Mouse (Mus musculus) cerebellum, postnatal 10 days (tissue): ENCODE measurements around the gene Atp5f1.
A peak's percentile ranks its signal among the peaks of the same experiment; 100 is the strongest.
"Not testable (repeated sequence)": the region's sequence is repeated elsewhere in the genome, so short reads cannot be mapped to it uniquely, and the experiment has no call there.

ENCODE experiments used
- DNase-seq, 2 experiments: peaks; one replicate each; pipeline ENCODE4 v3.0.0; 2021; ENCODE audit warnings: mixed read lengths in 2 of 2

Gene Atp5f1

GRCm38 (mm10) chr3:105959999-105960398 lies at the start of gene Atp5f1:
Gene Atp5f1, minus strand, starts transcription at chr3:105960099.
- no peak for DNase-seq

DNA sequence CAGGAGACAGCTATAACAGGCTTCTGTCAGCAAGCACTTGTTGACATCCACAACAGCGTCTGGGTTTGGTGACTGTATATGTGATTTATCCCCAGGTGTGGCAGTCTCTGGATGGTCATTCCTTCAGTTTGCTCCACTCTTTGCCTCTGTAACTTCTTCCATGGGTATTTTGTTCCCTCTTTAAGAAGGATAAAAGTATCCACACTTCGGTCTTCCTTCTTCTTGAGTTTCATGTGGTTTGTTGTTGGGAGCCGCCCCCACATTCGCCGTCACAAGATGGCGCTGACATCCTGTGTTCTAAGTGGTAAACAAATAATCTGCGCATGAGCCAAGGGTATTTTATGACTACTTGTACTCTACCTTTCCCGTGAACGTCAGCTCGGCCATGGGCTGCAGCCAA lies 43.5 kb upstream of the Atp5f1 start:
- not testable (repeated sequence) for DNase-seq

DNA sequence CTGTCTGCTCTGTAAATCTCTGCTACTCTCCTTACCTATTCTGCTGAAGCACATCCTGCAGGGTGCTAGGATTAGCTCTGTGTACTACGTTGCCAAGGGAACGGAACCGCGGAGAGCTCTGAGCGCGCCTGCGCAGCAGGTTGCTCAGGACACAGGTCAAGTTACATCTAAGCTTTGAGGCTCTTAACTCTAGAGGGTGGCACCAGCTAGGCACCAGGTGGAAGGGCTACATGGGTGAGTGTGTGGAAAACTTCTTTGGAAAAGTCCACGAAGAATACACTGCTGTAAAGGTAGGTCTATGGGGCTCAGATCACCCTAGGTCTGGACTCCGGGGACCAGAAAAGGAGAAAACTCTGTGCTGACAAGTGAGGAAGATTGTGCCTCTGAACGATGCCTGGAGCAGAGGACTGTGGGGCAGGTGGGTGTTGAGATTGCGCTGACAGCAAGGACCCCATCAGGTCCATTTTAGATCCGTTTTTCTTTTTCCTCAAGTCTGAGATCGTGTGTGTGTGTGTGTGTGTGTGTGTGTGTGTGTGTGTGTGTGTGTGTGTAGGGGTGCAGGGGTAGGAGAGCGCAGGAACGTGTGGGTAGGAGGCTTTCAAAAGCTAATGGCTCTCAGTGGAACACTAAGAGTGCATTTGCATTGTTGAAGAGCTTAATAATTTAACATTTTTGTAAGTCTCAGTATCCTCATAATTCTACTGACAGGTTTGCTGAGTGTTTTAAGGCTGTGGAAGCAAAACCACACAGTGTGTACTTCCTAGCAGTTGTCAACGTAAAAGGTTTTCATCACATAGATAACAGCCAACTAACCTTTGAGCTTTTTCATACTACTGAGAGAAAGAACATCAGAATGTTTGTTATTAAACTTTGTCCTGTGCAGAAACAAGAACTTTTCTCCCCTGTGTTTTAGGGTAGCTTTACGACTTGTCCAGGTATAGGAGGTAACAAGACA lies 41.8 kb upstream of the Atp5f1 start:
- DNase-seq = peak; percentile 5 to 9

DNA sequence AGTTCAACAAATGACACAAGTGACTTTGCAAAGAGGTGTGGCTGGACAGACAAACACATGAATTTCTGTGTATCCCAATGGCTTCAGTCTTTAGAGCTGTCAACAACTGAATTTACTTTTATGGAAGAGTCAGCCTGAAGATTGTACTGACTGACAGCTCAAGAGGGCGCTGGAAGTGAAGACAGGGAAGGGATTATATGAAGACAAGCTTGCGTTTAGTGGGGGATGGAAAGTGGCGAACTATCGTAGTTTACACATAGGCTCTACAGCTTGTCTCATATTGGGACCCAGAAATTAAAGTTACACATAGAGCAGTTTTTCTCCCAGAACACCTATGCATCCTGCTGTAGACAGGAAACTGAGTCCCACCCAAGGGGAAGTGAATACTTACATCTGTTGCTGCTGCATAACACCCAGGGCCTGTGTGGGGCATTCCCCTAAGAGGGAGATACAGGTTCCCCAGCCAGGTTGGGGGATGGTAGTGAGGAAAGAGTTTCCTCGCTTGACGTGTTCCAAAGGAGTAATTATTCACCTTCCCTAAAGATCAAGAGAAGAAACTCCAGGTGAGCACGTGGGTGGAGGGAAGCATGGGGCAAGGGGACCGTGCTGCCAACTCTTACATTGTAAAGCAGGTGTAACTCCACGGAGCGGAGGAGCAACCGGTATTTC lies 40.9 kb upstream of the Atp5f1 start:
- DNase-seq = no peak

GRCm38 (mm10) chr3:105994730-105995129 lies 34.8 kb upstream of the Atp5f1 start:
- no peak for DNase-seq

DNA sequence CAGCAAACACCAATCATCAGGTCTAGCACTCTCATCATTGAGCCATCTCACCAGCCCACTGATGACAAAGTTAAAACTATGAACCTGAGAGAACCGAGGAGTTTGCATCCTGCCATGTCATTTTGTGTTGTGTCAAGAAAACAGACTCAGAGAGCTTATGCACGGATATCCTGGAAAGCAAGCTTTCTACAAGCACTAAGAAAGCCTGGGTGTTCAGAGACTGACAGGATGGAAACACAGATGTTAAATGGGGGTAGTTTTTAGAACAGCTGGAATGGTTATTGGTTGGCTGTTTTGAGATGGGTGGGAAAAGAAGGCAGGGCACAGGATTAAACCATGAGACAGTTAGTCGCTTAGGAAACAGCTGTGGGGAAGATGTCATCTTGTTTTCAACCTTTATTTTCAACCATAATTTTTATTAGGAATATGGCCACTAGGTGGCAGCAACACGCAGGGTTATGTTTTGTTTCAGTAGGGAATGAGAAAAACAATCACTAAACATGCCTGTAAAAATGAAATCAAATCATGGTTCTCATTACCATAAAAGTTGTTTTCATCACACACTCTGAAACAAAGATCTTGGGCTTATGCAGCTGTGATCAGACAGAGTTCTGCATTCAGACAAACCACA lies 31.9 kb upstream of the Atp5f1 start:
- DNase-seq = peak; percentile 68 to 82

DNA sequence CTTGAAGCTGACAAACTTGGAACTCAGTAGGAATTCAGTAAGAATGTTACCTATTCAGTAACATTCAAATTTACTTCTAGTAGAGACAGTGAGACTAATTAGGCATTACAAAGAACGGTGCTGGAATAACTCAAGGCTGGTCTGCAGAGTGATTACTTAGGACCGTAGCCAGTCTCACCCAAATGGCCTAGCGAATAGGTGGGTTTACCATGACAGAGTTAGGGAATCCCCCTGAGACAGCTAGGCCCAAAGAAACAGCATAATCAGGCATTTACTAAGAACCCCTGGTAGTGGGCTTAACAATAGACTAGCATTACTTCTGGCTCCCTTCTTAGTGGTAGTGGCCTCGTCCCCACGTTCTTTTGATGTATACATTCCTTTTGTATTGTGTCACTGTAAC lies 29.7 kb upstream of the Atp5f1 start:
- DNase-seq = not testable (repeated sequence)

- no peak for DNase-seq
These were observed 14.3 kb upstream of the Atp5f1 start for GRCm38 (mm10) chr3:105974174-105974573.

GRCm38 (mm10) chr3:105973411-105973810 lies 13.5 kb upstream of the Atp5f1 start, which contains the start of gene Ovgp1:
Gene Ovgp1, plus strand, starts transcription at chr3:105973711.
- DNase-seq = no peak

DNA sequence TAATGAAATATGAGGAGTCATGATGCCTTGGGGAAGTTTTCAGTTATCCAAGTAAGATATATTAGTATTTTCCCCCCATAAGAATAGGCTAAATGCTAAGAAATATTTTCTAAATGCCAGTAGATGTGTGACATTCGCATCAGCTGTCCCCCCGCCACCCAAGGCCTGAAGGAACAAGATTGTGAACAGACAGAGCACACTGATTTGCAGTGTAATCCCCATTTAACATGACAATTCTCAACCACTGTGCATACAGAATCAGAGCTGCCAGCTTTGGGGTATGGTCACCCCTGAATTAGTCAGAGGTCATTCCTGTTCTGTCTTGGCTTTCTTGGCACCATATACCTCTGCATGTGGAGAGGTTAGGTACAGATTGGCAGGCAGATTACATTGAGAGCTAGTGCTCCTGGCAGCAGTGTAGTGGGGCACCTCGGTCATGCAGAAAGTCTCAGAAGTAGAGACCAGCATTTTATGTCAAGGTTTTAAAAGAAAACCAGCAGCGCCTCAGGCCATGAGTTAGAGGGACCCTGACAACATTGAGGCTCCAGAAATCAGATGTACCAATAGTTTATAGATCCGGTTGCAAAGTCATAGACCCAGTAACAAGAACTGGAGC lies 12.0 kb upstream of the Atp5f1 start:
- no peak for DNase-seq

DNA sequence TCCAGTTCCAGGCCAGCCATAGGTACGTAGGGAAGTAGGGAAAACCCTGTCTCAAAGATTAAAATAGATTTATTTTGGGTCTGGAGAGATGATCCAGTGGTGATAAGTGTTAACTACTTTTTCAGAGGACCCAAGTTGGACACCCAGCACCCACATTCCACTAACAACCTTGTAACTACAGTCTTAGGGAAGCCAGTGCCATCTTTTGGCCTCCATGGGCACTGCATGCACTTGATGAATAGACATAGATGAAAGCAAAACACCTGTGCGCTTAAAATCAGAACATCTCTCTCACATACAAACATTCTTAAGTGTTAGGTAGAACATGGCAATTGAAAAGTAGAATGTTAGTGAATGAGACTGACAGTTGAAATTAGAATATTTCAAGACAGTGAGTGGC lies 801 bp upstream of the Atp5f1 start:
- peak; percentile 13 to 26 for DNase-seq

GRCm38 (mm10) chr3:105959585-105959984 lies 314 bp downstream of the Atp5f1 start:
- DNase-seq = peak; percentile 80 to 82

- DNase-seq = peak; percentile 99
These were observed 822 bp downstream of the Atp5f1 start, which contains the start of gene Wdr77 for GRCm38 (mm10) chr3:105958974-105959580. Gene Wdr77, plus strand, starts transcription at chr3:105959369.

- no peak for DNase-seq
These were observed 1.7 kb downstream of the Atp5f1 start for GRCm38 (mm10) chr3:105958204-105958603.

DNA sequence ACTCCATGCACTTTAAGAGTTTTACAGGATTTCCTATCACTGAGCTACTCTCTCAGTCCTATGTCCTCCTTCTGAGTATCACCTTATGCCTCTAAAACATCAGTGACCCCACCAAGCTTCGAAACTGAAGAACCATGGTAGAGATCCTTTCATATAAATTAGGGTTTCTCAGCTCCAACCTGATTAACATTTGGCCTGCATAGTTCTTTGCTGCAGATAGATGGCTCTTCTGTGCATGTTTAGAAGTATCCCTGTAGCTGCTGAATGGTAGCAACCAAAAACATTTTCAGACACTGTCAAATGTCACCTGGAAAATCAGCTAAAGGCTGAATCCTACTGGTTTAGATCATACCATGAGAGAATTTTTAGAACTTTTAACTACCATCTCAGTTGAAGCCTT lies 2.7 kb downstream of the Atp5f1 start:
- no peak for DNase-seq

GRCm38 (mm10) chr3:105951348-105951747 lies 8.6 kb downstream of the Atp5f1 start:
- DNase-seq = no peak

- no peak for DNase-seq
These were observed 23.8 kb downstream of the Atp5f1 start for GRCm38 (mm10) chr3:105936111-105936510.

GRCm38 (mm10) chr3:105935033-105935432 lies 24.9 kb downstream of the Atp5f1 start:
- peak; percentile 43 to 45 for DNase-seq

- no peak for DNase-seq
These were observed 26.0 kb downstream of the Atp5f1 start for GRCm38 (mm10) chr3:105933926-105934325.

- no peak for DNase-seq
These were observed 27.4 kb downstream of the Atp5f1 start, which contains the start of gene I830077J02Rik for GRCm38 (mm10) chr3:105932240-105933071. Gene I830077J02Rik, minus strand, starts transcription at chr3:105932664.

DNA sequence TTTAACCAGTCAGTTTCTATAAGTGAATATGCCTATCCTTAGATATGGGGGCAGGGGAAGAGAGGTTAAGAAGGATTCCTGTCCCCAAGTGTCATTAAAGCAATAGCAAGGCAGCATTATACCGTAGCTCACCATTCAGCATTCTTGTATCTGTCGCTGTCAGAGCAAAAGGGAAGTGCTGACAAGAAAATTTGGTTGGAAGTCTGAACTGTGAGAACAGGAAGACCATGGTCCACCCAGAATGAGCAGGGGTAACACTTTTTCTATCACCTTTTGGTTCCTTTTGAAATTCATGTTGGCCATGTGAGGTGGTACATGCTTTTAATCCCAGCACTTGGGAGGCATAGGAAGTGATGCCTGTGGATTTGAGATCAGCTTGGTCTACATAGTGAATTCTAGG lies 28.8 kb downstream of the Atp5f1 start:
- no peak for DNase-seq
